Mouse (Mus musculus) MEL (cell line): ENCODE results near the gene Slc35f6. TPM values are rescaled to one million over a fixed set of nuclear protein-coding genes. Genes with fewer than 3 reads are reported as not detected.
A peak's percentile ranks its signal among the peaks of the same experiment; 100 is the strongest.

Experiments used
- DNase-seq: peaks from one replicate; pipeline ENCODE4 v3.0.0; 2011; ENCODE audit warnings: low read depth, low spot score
- H3K27ac ChIP-seq: 2 replicates; pipeline ENCODE4 v1.5.1; 2012; ENCODE audit warnings: low read depth, mild to moderate bottlenecking, control low read depth, low read length, moderate library complexity; ENCODE audit not compliant: control insufficient read depth
- H3K27me3 ChIP-seq, 2 experiments: fragments of 150-350 bp in 1 of 2; sonication (generic) in 1 of 2; 2 replicates each; pipeline ENCODE4 v1.6.1; 2012; ENCODE audit warnings: low read length in 2 of 2, mild to moderate bottlenecking in 2 of 2, improper control_type of control experiment in 1 of 2, moderate library complexity in 1 of 2; ENCODE audit not compliant: insufficient read depth in 2 of 2, control insufficient read depth in 1 of 2
- H3K36me3 ChIP-seq, 2 experiments: 2 replicates each; pipeline ENCODE4 v1.6.1; 2012 to 2014; ENCODE audit warnings: low read length in 2 of 2, improper control_type of control experiment in 1 of 2, inconsistent platforms in 1 of 2, mild to moderate bottlenecking in 1 of 2; ENCODE audit not compliant: insufficient read depth in 2 of 2, control insufficient read depth in 1 of 2
- H3K4me1 ChIP-seq, 2 experiments: fragments of 150-350 bp in 1 of 2; sonication (generic) in 1 of 2; 2 replicates each; pipeline ENCODE4 v1.6.1; 2012; ENCODE audit warnings: low read length in 2 of 2, improper control_type of control experiment in 1 of 2, mild to moderate bottlenecking in 1 of 2; ENCODE audit not compliant: insufficient read depth in 2 of 2, control insufficient read depth in 1 of 2
- H3K4me3 ChIP-seq, 2 experiments: fragments of 150-350 bp in 1 of 2; sonication (generic) in 1 of 2; 2 replicates each; pipeline ENCODE4 v1.5.1; 2012; ENCODE audit warnings: low read depth in 2 of 2, low read length in 2 of 2, mild to moderate bottlenecking in 2 of 2, moderate library complexity in 2 of 2, control low read depth in 1 of 2, improper control_type of control experiment in 1 of 2; ENCODE audit not compliant: control insufficient read depth in 1 of 2, insufficient read depth in 1 of 2
- H3K79me2 ChIP-seq: 2 replicates; pipeline ENCODE4 v1.6.1; 2012; ENCODE audit warnings: mild to moderate bottlenecking, low read length, moderate library complexity; ENCODE audit not compliant: control insufficient read depth, poor library complexity, insufficient read depth
- H3K9ac ChIP-seq: 2 replicates; pipeline ENCODE4 v1.6.1; 2012; ENCODE audit warnings: low read depth, mild to moderate bottlenecking, control low read depth, low read length, moderate library complexity; ENCODE audit not compliant: control insufficient read depth, poor library complexity, severe bottlenecking
- H3K9me3 ChIP-seq: fragments of 150-350 bp; sonication (generic); replicated peaks from 2 replicates; pipeline ENCODE4 v1.6.1; 2012; ENCODE audit warnings: mild to moderate bottlenecking, low read length, improper control_type of control experiment, moderate library complexity; ENCODE audit not compliant: insufficient read depth
- BHLHE40 ChIP-seq: IDR thresholded peaks from 2 replicates; pipeline ENCODE4 v1.6.1; 2012; ENCODE audit warnings: low read depth, mild to moderate bottlenecking, inconsistent platforms, low read length, improper control_type of control experiment, borderline replicate concordance
- CHD1 ChIP-seq: IDR thresholded peaks from 2 replicates; pipeline ENCODE4 v1.6.1; 2012; ENCODE audit warnings: low read depth, mild to moderate bottlenecking, inconsistent platforms, low read length, improper control_type of control experiment
- CHD2 ChIP-seq: IDR thresholded peaks from 2 replicates; pipeline ENCODE4 v1.6.1; 2011; ENCODE audit warnings: low read length, improper control_type of control experiment
- CTCF ChIP-seq, 3 experiments: IDR thresholded peaks in 2 of 3; conservative IDR thresholded peaks in 1 of 3; 2 replicates each; pipeline ENCODE4 v1.5.1; 2011 to 2012; ENCODE audit warnings: low read length in 3 of 3, low read depth in 2 of 3, mild to moderate bottlenecking in 2 of 3, improper control_type of control experiment in 1 of 3, inconsistent platforms in 1 of 3, mixed read lengths in 1 of 3, moderate library complexity in 1 of 3; ENCODE audit not compliant: control insufficient read depth in 1 of 3, insufficient read depth in 1 of 3, poor library complexity in 1 of 3, severe bottlenecking in 1 of 3
- E2F4 ChIP-seq: IDR thresholded peaks from 2 replicates; pipeline ENCODE4 v1.6.1; 2011; ENCODE audit warnings: low read depth, low read length, improper control_type of control experiment, borderline replicate concordance
- ELF1 ChIP-seq: IDR thresholded peaks from 2 replicates; pipeline ENCODE4 v1.6.1; 2014; ENCODE audit warnings: low read depth, mild to moderate bottlenecking, inconsistent platforms, low read length, improper control_type of control experiment, moderate library complexity
- EP300 ChIP-seq, 2 experiments: IDR thresholded peaks; 2 replicates each; pipeline ENCODE4 v1.6.1; 2011; ENCODE audit warnings: improper control_type of control experiment in 2 of 2, low read length in 2 of 2, low read depth in 1 of 2, mild to moderate bottlenecking in 1 of 2
- GABPA ChIP-seq: IDR thresholded peaks from 2 replicates; pipeline ENCODE4 v1.6.1; 2012; ENCODE audit warnings: low read depth, mild to moderate bottlenecking, inconsistent platforms, low read length, improper control_type of control experiment, moderate library complexity
- JUND ChIP-seq: IDR thresholded peaks from 2 replicates; pipeline ENCODE4 v1.6.1; 2011; ENCODE audit warnings: low read depth, mild to moderate bottlenecking, improper control_type of control experiment, low read length
- KAT2A ChIP-seq: conservative IDR thresholded peaks from 2 replicates; pipeline ENCODE4 v1.6.1; 2012; ENCODE audit warnings: low read depth, low read length, improper control_type of control experiment, inconsistent platforms
- MAFK ChIP-seq: IDR thresholded peaks from 2 replicates; pipeline ENCODE4 v1.6.1; 2011; ENCODE audit warnings: low read depth, mild to moderate bottlenecking, low read length, improper control_type of control experiment, borderline replicate concordance
- MAZ ChIP-seq: IDR thresholded peaks from 2 replicates; pipeline ENCODE4 v1.6.1; 2012; ENCODE audit warnings: low read depth, mild to moderate bottlenecking, inconsistent platforms, low read length, improper control_type of control experiment
- MEF2A ChIP-seq: IDR thresholded peaks from 2 replicates; pipeline ENCODE4 v1.6.1; 2014; ENCODE audit warnings: low read depth, mild to moderate bottlenecking, inconsistent platforms, low read length, improper control_type of control experiment; ENCODE audit not compliant: poor library complexity, insufficient replicate concordance, severe bottlenecking; ENCODE audit errors: extremely low read depth
- MXI1 ChIP-seq: IDR thresholded peaks from 2 replicates; pipeline ENCODE4 v1.6.1; 2011; ENCODE audit warnings: mild to moderate bottlenecking, low read depth, low read length, improper control_type of control experiment
- NELFE ChIP-seq: IDR thresholded peaks from 2 replicates; pipeline ENCODE4 v1.6.1; 2011; ENCODE audit warnings: low read depth, low read length, improper control_type of control experiment
- RAD21 ChIP-seq: IDR thresholded peaks from 2 replicates; pipeline ENCODE4 v1.6.1; 2011; ENCODE audit warnings: mild to moderate bottlenecking, low read depth, low read length, improper control_type of control experiment
- RCOR1 ChIP-seq: IDR thresholded peaks from 2 replicates; pipeline ENCODE4 v1.6.1; 2012; ENCODE audit warnings: low read depth, mild to moderate bottlenecking, inconsistent platforms, low read length, improper control_type of control experiment
- SIN3A ChIP-seq: IDR thresholded peaks from 2 replicates; pipeline ENCODE4 v1.6.1; 2012; ENCODE audit warnings: low read length, improper control_type of control experiment, inconsistent platforms
- SMC3 ChIP-seq: IDR thresholded peaks from 2 replicates; pipeline ENCODE4 v1.6.1; 2011; ENCODE audit warnings: low read depth, low read length, improper control_type of control experiment
- TAL1 ChIP-seq: IDR thresholded peaks from 2 replicates; pipeline ENCODE4 v1.6.1; 2012; ENCODE audit warnings: mild to moderate bottlenecking, inconsistent platforms, low read length, moderate library complexity, mixed read lengths
- TCF12 ChIP-seq: IDR thresholded peaks from 2 replicates; pipeline ENCODE4 v1.6.1; 2014; ENCODE audit warnings: low read depth, mild to moderate bottlenecking, inconsistent platforms, low read length, improper control_type of control experiment, moderate library complexity
- UBTF ChIP-seq: IDR thresholded peaks from 2 replicates; pipeline ENCODE4 v1.6.1; 2012; ENCODE audit warnings: low read depth, mild to moderate bottlenecking, inconsistent platforms, low read length, improper control_type of control experiment, moderate library complexity, borderline replicate concordance; ENCODE audit not compliant: insufficient read depth
- USF2 ChIP-seq, 2 experiments: IDR thresholded peaks; 2 replicates each; pipeline ENCODE4 v1.6.1; 2011 to 2012; ENCODE audit warnings: improper control_type of control experiment in 2 of 2, low read length in 2 of 2, borderline replicate concordance in 1 of 2, inconsistent platforms in 1 of 2, low read depth in 1 of 2, mild to moderate bottlenecking in 1 of 2; ENCODE audit not compliant: insufficient read depth in 1 of 2
- ZC3H11A ChIP-seq: IDR thresholded peaks from 2 replicates; pipeline ENCODE4 v1.6.1; 2012; ENCODE audit warnings: low read depth, mild to moderate bottlenecking, inconsistent platforms, low read length, improper control_type of control experiment
- ZKSCAN1 ChIP-seq: IDR thresholded peaks from 2 replicates; pipeline ENCODE4 v1.6.1; 2012; ENCODE audit warnings: low read depth, mild to moderate bottlenecking, inconsistent platforms, low read length, improper control_type of control experiment, moderate library complexity
- ZMIZ1 ChIP-seq: IDR thresholded peaks from 2 replicates; pipeline ENCODE4 v1.6.1; 2012; ENCODE audit warnings: low read depth, mild to moderate bottlenecking, inconsistent platforms, low read length, improper control_type of control experiment, moderate library complexity
- ZNF384 ChIP-seq: IDR thresholded peaks from 2 replicates; pipeline ENCODE4 v1.6.1; 2012; ENCODE audit warnings: low read depth, mild to moderate bottlenecking, inconsistent platforms, low read length, improper control_type of control experiment
- polyA plus RNA-seq, 2 experiments: library from polyadenylated mRNA; stranded (reverse) in 1 of 2; unstranded in 1 of 2; fragments of >175 nt in 1 of 2; fragments of >200 nt in 1 of 2; gene quantifications; 2 replicates each; pipeline versions ENCODE4 v1.2.1 to v1.2.4; 2012; ENCODE audit warnings: low replicate concordance in 2 of 2, low read depth in 1 of 2; ENCODE audit not compliant: insufficient read length in 2 of 2, insufficient read depth in 1 of 2, missing spikeins in 1 of 2
- total RNA-seq: library from RNA; depleted of rRNA; stranded (reverse); fragments of 300-350 nt; gene quantifications from 2 replicates; pipeline ENCODE4 v1.2.3, GENCODE M21; 2012

Gene Slc35f6
- total and polyA plus RNA-seq, 3 experiments: 18.0 to 32.4 TPM; not detected in 1

DNA sequence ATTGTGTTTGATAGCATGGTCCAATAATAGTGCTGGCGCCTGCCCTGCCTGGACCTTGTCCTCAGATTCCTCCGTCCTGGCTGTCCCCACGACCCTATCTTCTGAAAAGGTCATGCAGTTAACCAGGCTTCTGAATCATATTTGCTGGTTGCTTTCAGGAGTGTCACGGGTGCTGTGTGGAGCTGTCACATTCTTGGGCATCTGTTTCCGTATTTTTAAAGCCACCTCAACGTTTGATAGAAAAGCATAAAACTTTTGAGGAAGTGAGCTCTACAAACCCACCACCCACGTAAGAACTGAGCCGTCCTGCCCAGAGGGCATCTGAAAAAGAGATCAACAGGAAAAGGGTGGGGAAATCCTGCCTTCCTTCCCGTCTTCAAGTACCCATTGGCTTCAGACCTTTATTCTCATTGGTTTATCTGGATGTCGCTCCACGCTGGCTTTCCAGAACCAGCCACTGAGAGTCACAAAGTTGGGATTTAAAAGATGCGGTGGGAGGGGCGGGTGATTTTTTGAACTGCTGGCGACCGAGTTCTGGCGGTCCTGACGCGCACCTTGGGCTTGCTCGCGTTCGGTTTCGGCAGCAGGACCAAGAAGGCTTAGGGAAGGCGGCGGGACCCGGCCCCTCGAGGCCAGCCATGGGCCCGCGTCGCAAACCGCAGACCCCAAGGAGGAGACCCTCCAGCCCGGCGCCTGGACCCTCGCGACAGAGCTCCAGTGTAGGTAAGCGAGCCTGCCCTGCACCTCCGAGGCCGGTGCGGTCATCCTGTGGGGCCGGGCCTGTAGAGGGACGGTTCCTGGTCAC lies 18.9 kb downstream of the Slc35f6 start, which contains the start of gene Cenpa (continued):
- TF ChIP-seq TAL1 (no peak), ZKSCAN1 (no peak), MXI1 (peak; percentile 95), ZMIZ1 (peak; percentile 98)

DNA sequence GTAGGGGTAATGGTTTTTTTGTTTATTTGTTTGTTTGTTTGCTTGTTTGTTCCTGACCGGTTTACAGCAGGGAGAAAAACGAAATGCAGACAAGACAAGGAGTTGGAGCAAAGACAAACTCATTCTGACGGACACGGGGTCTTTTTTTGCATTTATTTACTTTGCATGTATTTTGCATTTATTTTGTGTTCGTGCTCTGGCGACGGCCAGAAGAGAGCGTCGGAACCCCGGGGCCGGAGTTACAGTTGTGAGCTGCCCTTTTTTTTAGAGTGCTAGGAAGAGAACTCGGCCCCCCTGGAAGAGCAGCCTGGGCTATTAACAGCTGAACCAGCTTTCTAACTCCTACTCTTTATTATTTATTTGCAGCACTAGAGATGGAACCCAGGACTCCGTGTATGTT lies 19.5 kb downstream of the Slc35f6 start:
- H3K27me3 ChIP-seq: no peaks in the 10 kb centered on the region
- no peak for TF ChIP-seq JUND
- peak; percentile 95 for TF ChIP-seq CHD1
- no peak for TF ChIP-seq ZNF384
- TF ChIP-seq E2F4: no peak
- TF ChIP-seq GABPA: no peak
- no peak for TF ChIP-seq ZKSCAN1
- H3K27ac ChIP-seq: peak overlapping the region; percentile 92
- H3K4me3 ChIP-seq: peak overlapping the region; percentile 88 to 97
- H3K79me2 ChIP-seq: peaks cover 41% of the 10 kb centered on the region
- peak overlapping the region; percentile 90 for H3K9ac ChIP-seq
- peaks cover 31 to 38% of the 10 kb centered on the region in 2 experiments for H3K36me3 ChIP-seq
- peaks cover 15 to 26% of the 10 kb centered on the region in 2 experiments for H3K4me1 ChIP-seq
- no peak for DNase-seq
- no peaks in the 10 kb centered on the region for H3K9me3 ChIP-seq

DNA sequence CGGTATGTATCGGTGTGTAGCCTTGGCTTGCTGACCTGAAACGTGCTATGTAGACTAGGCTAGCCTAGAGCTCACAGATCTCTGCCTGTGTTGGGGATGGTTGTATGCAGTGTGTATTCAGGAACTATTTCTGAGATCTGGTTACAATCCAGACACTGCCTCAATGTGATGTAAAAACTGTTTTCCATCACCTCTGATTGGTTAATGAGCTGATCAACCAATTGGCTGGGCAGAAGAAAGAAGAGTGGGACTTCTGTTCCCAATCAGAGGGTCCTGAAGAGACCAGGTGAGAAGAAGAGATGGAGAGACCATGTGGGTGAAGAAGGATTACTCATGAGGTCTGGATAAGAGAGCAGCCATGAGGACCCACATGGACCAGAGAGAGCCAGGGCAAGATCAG lies 20.0 kb downstream of the Slc35f6 start:
- peak overlapping the region; percentile 92 for H3K27ac ChIP-seq
- peaks cover 35 to 39% of the 10 kb centered on the region in 2 experiments for H3K36me3 ChIP-seq
- H3K79me2 ChIP-seq: peaks cover 44% of the 10 kb centered on the region
- peaks cover 15 to 26% of the 10 kb centered on the region in 2 experiments for H3K4me1 ChIP-seq
- peak overlapping the region; percentile 88 to 97 for H3K4me3 ChIP-seq
- H3K9ac ChIP-seq: peak overlapping the region; percentile 90
- DNase-seq: peak; percentile 81
- no peaks in the 10 kb centered on the region for H3K9me3 ChIP-seq
- no peaks in the 10 kb centered on the region for H3K27me3 ChIP-seq
- TF ChIP-seq ELF1: no peak
- no peak for TF ChIP-seq RAD21
- TF ChIP-seq JUND: no peak
- no peak; a peak in 1 of 4 replicates for TF ChIP-seq EP300 (IDR thresholded peaks at IDR 0.05; ENCODE audit: low read depth in 1 of 2, low read length in 2 of 2)
- TF ChIP-seq NELFE: peak; percentile 40; the same call in 1 of the 2 replicates
- no peak for TF ChIP-seq CHD2
- TF ChIP-seq RCOR1: no peak
- no peak for TF ChIP-seq ZC3H11A
- TF ChIP-seq MAFK: no peak
- TF ChIP-seq UBTF: no peak
- TF ChIP-seq MAZ: no peak
- TF ChIP-seq ZNF384: no peak; the same call in 1 of the 2 replicates
- no peak for TF ChIP-seq CTCF (IDR thresholded peaks at IDR 0.05 in 2 of 3, conservative IDR thresholded peaks at IDR 0.05 in 1 of 3; ENCODE audit: control insufficient read depth in 1 of 3, insufficient read depth in 1 of 3, low read depth in 2 of 3, low read length in 3 of 3, poor library complexity in 1 of 3, severe bottlenecking in 1 of 3)
- TF ChIP-seq TAL1: no peak
- TF ChIP-seq CHD1: no peak
- 0 out of 2 replicates have a peak, but pooled peaks have one; percentile 8 for TF ChIP-seq MXI1
- peak; percentile 31; the same call in 1 of the 2 replicates for TF ChIP-seq ZMIZ1
- TF ChIP-seq MEF2A: no peak
- TF ChIP-seq SIN3A: no peak; the same call in 1 of the 2 replicates
- TF ChIP-seq SMC3: no peak
- no peak for TF ChIP-seq KAT2A
- TF ChIP-seq TCF12: no peak
- no peak for TF ChIP-seq BHLHE40
- TF ChIP-seq USF2 (IDR thresholded peaks at IDR 0.05; ENCODE audit: borderline replicate concordance in 1 of 2, insufficient read depth in 1 of 2, low read depth in 1 of 2, low read length in 2 of 2): no peak
